Mouse (Mus musculus): Measurements from ENCODE around the gene Polr1a. TPM values are rescaled to one million over a fixed set of nuclear protein-coding genes. Genes with fewer than 3 reads are reported as not detected.

Gene Polr1a
- polyA plus RNA-seq, 1 experiment from 2014 or later = 30.4 TPM

DNA sequence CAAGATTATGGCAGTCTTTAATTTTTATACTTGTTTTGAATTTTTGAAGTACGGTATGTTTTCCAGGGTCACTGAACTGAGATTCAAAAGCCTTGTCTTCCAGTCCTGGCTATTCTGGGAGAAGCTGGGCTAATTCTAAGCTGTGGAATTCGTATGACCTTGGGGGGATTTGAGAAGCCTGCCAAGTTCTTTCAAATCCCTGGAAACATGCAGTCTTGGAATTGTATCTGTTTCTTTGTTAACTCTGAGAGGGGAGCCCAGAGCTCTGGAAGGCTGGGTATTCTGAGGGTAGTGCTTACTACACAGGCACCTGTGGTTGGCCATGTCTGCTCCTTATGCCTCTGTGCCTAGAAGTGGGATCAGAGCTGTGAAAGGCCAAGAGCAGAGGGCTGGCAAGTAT, 26.9 kb downstream of the Polr1a start:
- H3K9ac ChIP-seq (ENCODE audit: low read length) = no peak overlapping the region
- peaks cover 9% of the 10 kb centered on the region for H3K36me3 ChIP-seq (ENCODE audit: control insufficient read depth, insufficient read depth, low read length)
- no peak for ATAC-seq (ENCODE audit: insufficient read depth, low FRiP score)
- H3K27ac ChIP-seq (ENCODE audit: low read length) = peak overlapping the region; percentile 21; the same call in 1 of the 2 replicates
- H3K4me3 ChIP-seq (replicated peaks; ENCODE audit: low read length) = no peak overlapping the region
- H3K27me3 ChIP-seq (ENCODE audit: control insufficient read depth, insufficient read depth, low read length) = no peaks in the 10 kb centered on the region
- 64% methylated on average over 2 of the region's 2 CpGs for whole genome bisulfite sequencing
- no peaks in the 10 kb centered on the region for H3K9me3 ChIP-seq (replicated peaks; ENCODE audit: control insufficient read depth, low read length)
- H3K4me2 ChIP-seq (ENCODE audit: low read depth, low read length) = no peak overlapping the region
- H3K4me1 ChIP-seq (ENCODE audit: control insufficient read depth, insufficient read depth, low read length) = no peaks in the 10 kb centered on the region

DNA sequence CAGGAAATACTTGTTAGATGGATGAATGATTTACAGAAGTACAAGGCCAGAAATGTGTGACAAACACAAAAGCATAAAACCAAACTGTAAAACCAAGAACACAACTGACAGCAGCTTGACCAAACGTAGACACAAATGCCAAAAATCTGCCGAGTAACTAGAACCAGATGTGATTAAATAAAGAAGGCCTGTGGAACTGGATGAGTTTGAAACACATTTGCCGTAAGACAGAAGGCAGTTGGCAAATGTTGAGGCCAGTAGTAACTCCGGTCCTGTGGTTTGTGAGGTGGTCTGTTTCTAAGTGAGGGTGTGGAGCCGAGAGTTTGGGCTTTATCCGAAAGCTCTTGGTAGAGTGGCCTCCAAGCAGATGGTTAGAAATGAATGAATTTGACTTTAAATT, 32.1 kb downstream of the Polr1a start:
- H3K4me3 ChIP-seq (replicated peaks; ENCODE audit: low read length) = no peak overlapping the region
- no peaks in the 10 kb centered on the region for H3K4me1 ChIP-seq (ENCODE audit: control insufficient read depth, insufficient read depth, low read length)
- no peaks in the 10 kb centered on the region for H3K27me3 ChIP-seq (ENCODE audit: control insufficient read depth, insufficient read depth, low read length)
- H3K4me2 ChIP-seq (ENCODE audit: low read depth, low read length) = no peak overlapping the region
- no peak overlapping the region for H3K27ac ChIP-seq (ENCODE audit: low read length)
- 73% methylated on average over 6 of the region's 6 CpGs for WGBS
- H3K36me3 ChIP-seq (ENCODE audit: control insufficient read depth, insufficient read depth, low read length) = peaks cover 8% of the 10 kb centered on the region; the same call in 1 of the 2 replicates
- H3K9me3 ChIP-seq (replicated peaks; ENCODE audit: control insufficient read depth, low read length) = no peaks in the 10 kb centered on the region
- ATAC-seq (ENCODE audit: insufficient read depth, low FRiP score) = no peak
- H3K9ac ChIP-seq (ENCODE audit: low read length) = no peak overlapping the region

DNA sequence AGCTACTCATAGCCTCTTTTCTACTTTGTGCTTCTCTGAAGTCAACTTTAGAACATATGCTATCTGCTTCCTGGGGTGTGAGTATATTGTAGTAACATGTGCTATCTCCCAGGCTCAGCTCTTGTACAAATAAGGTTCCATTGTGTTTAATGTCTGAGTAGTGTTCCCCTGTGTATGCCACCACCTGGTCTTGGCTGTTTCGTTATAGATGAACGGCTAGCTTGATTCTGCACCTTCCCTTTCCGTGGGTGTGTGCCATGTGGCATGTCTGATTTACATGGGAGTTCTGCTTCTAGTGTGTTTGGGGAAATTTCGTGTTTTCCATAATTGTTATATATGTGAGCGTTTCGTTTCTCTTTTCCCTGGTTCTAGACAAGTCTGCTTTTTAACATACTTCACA, 36.2 kb downstream of the Polr1a start:
- Histone ChIP-seq H3K27me3 (ENCODE audit: control insufficient read depth, insufficient read depth, low read length) (no peaks in the 10 kb centered on the region), H3K4me2 (ENCODE audit: low read depth, low read length) (no peak overlapping the region), H3K4me3 (replicated peaks; ENCODE audit: low read length) (no peak overlapping the region), H3K36me3 (ENCODE audit: control insufficient read depth, insufficient read depth, low read length) (peaks cover 8% of the 10 kb centered on the region; the same call in 1 of the 2 replicates), H3K9me3 (replicated peaks; ENCODE audit: control insufficient read depth, low read length) (no peaks in the 10 kb centered on the region), H3K4me1 (ENCODE audit: control insufficient read depth, insufficient read depth, low read length) (no peaks in the 10 kb centered on the region), H3K9ac (ENCODE audit: low read length) (no peak overlapping the region), H3K27ac (ENCODE audit: low read length) (no peak overlapping the region)
- WGBS = 79% methylated on average over 6 of the region's 6 CpGs
- ATAC-seq (ENCODE audit: insufficient read depth, low FRiP score) = no peak

DNA sequence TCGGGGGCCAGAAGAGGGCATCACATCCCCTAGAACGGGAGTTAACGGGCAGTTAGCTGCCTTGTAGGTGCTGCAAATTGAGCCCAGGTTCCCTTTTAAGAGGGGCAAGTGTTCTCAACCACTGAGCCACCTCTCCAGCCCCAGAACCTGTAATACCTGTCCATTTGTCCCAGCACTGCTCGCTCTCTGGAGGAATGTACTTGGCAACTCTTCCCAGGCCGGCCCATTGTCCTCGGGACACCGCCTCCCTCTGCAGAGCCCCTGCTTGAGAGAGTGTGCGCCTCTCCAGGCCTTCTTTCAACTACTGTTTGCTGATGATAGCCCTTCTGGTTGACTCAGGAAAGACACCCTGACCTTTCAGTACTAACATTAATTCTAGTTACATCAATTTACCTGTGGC, 37.3 kb downstream of the Polr1a start:
- Histone ChIP-seq H3K4me1 (ENCODE audit: control insufficient read depth, insufficient read depth, low read length) (no peaks in the 10 kb centered on the region), H3K4me3 (replicated peaks; ENCODE audit: low read length) (no peak overlapping the region), H3K4me2 (ENCODE audit: low read depth, low read length) (no peak overlapping the region), H3K27ac (ENCODE audit: low read length) (no peak overlapping the region), H3K9ac (ENCODE audit: low read length) (no peak overlapping the region), H3K36me3 (ENCODE audit: control insufficient read depth, insufficient read depth, low read length) (peaks cover 8% of the 10 kb centered on the region; the same call in 1 of the 2 replicates), H3K27me3 (ENCODE audit: control insufficient read depth, insufficient read depth, low read length) (no peaks in the 10 kb centered on the region), H3K9me3 (replicated peaks; ENCODE audit: control insufficient read depth, low read length) (no peaks in the 10 kb centered on the region)
- peak; percentile 17; the same call in 1 of the 2 replicates for ATAC-seq (ENCODE audit: insufficient read depth, low FRiP score)
- WGBS = 73% methylated on average over 8 of the region's 8 CpGs

DNA sequence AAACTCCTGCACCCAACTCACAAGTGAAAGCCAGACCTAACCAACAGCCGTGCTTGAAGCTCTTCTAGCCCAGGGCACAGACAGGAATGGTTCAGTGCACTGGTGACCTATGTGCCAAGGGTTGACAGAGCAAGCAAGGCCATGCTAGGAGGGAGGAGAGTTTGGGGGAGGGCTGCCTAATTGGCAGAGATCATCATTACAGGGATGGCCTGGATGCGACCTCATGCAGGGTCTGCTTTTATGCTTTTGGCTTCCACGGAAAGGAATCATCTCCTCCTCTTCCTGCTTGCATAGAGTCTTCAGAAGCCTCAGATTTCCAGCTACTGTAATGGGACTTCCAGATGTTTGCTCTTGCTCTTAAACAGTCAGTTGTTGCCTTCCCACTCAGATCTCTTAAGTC, 40.9 kb downstream of the Polr1a start:
- H3K9ac ChIP-seq (ENCODE audit: low read length) = no peak overlapping the region
- H3K4me3 ChIP-seq (replicated peaks; ENCODE audit: low read length) = no peak overlapping the region
- no peaks in the 10 kb centered on the region for H3K27me3 ChIP-seq (ENCODE audit: control insufficient read depth, insufficient read depth, low read length)
- H3K4me2 ChIP-seq (ENCODE audit: low read depth, low read length) = no peak overlapping the region
- no peaks in the 10 kb centered on the region for H3K36me3 ChIP-seq (ENCODE audit: control insufficient read depth, insufficient read depth, low read length)
- no peak overlapping the region for H3K27ac ChIP-seq (ENCODE audit: low read length)
- 79% methylated on average over 3 of the region's 3 CpGs for WGBS
- no peak for ATAC-seq (ENCODE audit: insufficient read depth, low FRiP score)
- no peaks in the 10 kb centered on the region for H3K9me3 ChIP-seq (replicated peaks; ENCODE audit: control insufficient read depth, low read length)
- no peaks in the 10 kb centered on the region for H3K4me1 ChIP-seq (ENCODE audit: control insufficient read depth, insufficient read depth, low read length)

DNA sequence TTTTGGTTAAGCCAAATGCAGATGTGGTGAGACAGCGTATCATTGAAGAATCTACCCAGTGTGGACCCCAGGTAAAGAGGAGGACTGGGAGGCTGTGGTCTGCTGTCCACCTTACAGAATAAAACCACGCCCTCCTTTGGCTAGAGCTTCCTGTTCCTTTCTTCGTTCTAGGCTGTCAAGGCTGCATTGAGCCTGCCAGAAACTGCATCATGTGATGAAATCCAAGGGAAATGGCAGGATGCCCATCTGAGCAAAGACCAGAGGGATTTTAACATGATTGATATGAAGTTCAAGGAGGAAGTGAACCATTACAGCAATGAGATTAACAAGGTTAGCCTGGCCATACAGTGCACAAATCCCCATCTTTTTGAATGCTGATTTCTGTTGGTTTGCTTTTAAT, 41.7 kb downstream of the Polr1a start:
- H3K36me3 ChIP-seq (ENCODE audit: control insufficient read depth, insufficient read depth, low read length) = no peaks in the 10 kb centered on the region
- H3K27ac ChIP-seq (ENCODE audit: low read length) = no peak overlapping the region
- ATAC-seq (ENCODE audit: insufficient read depth, low FRiP score) = no peak

DNA sequence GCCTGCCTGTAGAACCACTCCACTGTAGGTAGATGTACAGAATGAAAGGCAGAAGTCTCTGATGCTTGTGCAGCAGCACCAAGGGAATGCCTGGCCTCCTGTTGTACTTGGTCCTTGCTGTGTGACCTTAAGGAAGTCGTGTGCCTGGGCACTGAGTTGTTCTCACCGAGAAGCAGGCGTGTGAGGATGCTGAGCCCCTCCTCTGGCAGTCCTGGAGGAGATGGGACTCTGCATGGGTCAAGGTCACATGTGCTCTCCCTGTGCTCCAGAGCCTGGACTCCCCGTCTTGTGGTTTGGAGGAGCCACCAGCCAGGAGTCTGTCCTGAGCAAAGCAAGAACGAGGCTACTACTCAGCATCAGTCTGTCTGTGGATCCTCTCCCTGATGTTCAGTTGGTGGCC, 42.3 kb downstream of the Polr1a start:
- ATAC-seq (ENCODE audit: insufficient read depth, low FRiP score) = no peak
- Histone ChIP-seq H3K27me3 (ENCODE audit: control insufficient read depth, insufficient read depth, low read length) (no peaks in the 10 kb centered on the region), H3K4me1 (ENCODE audit: control insufficient read depth, insufficient read depth, low read length) (no peaks in the 10 kb centered on the region), H3K36me3 (ENCODE audit: control insufficient read depth, insufficient read depth, low read length) (no peaks in the 10 kb centered on the region), H3K9ac (ENCODE audit: low read length) (no peak overlapping the region), H3K27ac (ENCODE audit: low read length) (no peak overlapping the region), H3K9me3 (replicated peaks; ENCODE audit: control insufficient read depth, low read length) (no peaks in the 10 kb centered on the region), H3K4me3 (replicated peaks; ENCODE audit: low read length) (no peak overlapping the region), H3K4me2 (ENCODE audit: low read depth, low read length) (no peak overlapping the region)
- 86% methylated on average over 5 of the region's 5 CpGs for whole genome bisulfite sequencing

More for the DNA sequence above, 41.7 kb downstream of the Polr1a start:
- WGBS = 67% methylated on average over 3 of the region's 3 CpGs
- H3K9ac ChIP-seq (ENCODE audit: low read length) = no peak overlapping the region
- no peaks in the 10 kb centered on the region for H3K27me3 ChIP-seq (ENCODE audit: control insufficient read depth, insufficient read depth, low read length)
- no peak overlapping the region for H3K4me2 ChIP-seq (ENCODE audit: low read depth, low read length)
- no peaks in the 10 kb centered on the region for H3K4me1 ChIP-seq (ENCODE audit: control insufficient read depth, insufficient read depth, low read length)
- H3K9me3 ChIP-seq (replicated peaks; ENCODE audit: control insufficient read depth, low read length) = no peaks in the 10 kb centered on the region
- no peak overlapping the region for H3K4me3 ChIP-seq (replicated peaks; ENCODE audit: low read length)

DNA sequence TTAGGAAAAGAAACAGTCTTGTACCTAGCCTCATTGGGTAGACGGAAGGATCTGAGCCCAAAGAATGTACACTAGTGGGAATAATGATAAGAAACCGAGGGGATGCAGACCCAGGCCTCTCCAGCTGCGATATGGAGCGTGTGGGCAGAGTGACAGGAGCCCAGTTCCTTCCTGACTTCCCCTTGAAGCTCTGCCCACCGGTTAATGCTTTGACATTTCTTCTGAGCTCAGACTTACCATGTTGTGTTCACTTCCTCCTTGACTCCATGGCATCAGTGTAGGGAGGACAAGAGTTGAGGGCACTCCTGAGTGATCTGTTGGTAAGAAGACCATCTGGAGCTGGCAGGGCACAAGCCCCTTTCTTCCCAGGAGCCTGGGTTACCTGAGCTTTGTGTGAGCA, 53.3 kb downstream of the Polr1a start:
- Histone ChIP-seq H3K36me3 (ENCODE audit: control insufficient read depth, insufficient read depth, low read length) (0 out of 2 replicates have a peak, but pooled peaks cover 6% of the 10 kb centered on the region), H3K27me3 (ENCODE audit: control insufficient read depth, insufficient read depth, low read length) (no peaks in the 10 kb centered on the region), H3K4me2 (ENCODE audit: low read depth, low read length) (no peak overlapping the region), H3K4me3 (replicated peaks; ENCODE audit: low read length) (no peak overlapping the region), H3K27ac (ENCODE audit: low read length) (no peak overlapping the region), H3K9ac (ENCODE audit: low read length) (no peak overlapping the region), H3K4me1 (ENCODE audit: control insufficient read depth, insufficient read depth, low read length) (no peaks in the 10 kb centered on the region), H3K9me3 (replicated peaks; ENCODE audit: control insufficient read depth, low read length) (no peaks in the 10 kb centered on the region)
- ATAC-seq (ENCODE audit: insufficient read depth, low FRiP score) = no peak
- WGBS = 88% methylated on average over 5 of the region's 5 CpGs

DNA sequence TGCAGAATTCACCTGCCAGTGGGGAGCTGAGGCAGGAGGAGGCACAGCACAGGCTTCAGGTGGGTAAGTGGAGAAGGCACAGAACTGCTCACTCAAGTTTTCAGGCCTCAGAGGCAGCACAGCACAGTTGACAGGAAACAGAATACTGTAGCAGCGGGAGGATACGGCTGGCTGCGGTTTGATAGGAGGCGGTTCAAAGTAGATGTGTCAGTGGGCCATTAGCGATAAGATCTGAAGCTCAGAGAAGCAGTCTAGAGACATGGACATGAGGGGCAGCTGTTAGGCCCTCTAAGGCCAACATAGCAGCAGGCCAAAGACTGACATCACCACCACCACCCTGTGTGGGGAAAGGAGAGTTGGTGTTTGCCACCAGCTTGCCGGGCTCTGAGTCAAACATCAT, 53.9 kb downstream of the Polr1a start:
- H3K9ac ChIP-seq (ENCODE audit: low read length) = no peak overlapping the region
- H3K36me3 ChIP-seq (ENCODE audit: control insufficient read depth, insufficient read depth, low read length) = peaks cover 9% of the 10 kb centered on the region; the same call in 1 of the 2 replicates
- no peak overlapping the region for H3K27ac ChIP-seq (ENCODE audit: low read length)
- H3K4me1 ChIP-seq (ENCODE audit: control insufficient read depth, insufficient read depth, low read length) = no peaks in the 10 kb centered on the region
- no peak overlapping the region for H3K4me3 ChIP-seq (replicated peaks; ENCODE audit: low read length)
- no peak for ATAC-seq (ENCODE audit: insufficient read depth, low FRiP score)
- no peak overlapping the region for H3K4me2 ChIP-seq (ENCODE audit: low read depth, low read length)
- no peaks in the 10 kb centered on the region for H3K27me3 ChIP-seq (ENCODE audit: control insufficient read depth, insufficient read depth, low read length)
- 88% methylated on average over 6 of the region's 6 CpGs for WGBS
- no peaks in the 10 kb centered on the region for H3K9me3 ChIP-seq (replicated peaks; ENCODE audit: control insufficient read depth, low read length)

DNA sequence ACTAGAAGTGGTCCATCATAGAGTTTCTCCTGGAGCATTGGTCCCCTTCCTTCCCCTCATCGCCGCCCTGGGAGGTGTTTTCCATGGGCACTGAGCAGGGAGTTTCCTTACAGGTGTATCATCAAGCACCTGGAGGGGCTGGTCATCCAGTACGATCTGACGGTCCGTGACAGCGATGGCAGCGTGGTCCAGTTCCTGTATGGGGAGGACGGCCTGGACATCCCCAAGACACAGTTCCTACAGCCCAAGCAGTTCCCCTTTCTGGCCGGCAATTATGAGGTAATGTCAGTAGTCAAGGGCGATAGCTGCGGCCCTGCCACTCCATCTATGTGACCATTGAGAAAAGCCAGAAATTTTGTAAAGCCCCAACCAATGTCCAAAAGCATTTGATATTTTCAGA, 54.7 kb downstream of the Polr1a start:
- H3K36me3 ChIP-seq (ENCODE audit: control insufficient read depth, insufficient read depth, low read length) = peaks cover 14% of the 10 kb centered on the region; the same call in 1 of the 2 replicates
- H3K4me2 ChIP-seq (ENCODE audit: low read depth, low read length) = no peak overlapping the region
- no peaks in the 10 kb centered on the region for H3K4me1 ChIP-seq (ENCODE audit: control insufficient read depth, insufficient read depth, low read length)
- H3K9me3 ChIP-seq (replicated peaks; ENCODE audit: control insufficient read depth, low read length) = no peaks in the 10 kb centered on the region
- no peak for ATAC-seq (ENCODE audit: insufficient read depth, low FRiP score)
- no peak overlapping the region for H3K27ac ChIP-seq (ENCODE audit: low read length)
- no peak overlapping the region for H3K4me3 ChIP-seq (replicated peaks; ENCODE audit: low read length)
- no peak overlapping the region for H3K9ac ChIP-seq (ENCODE audit: low read length)
- WGBS = 88% methylated on average over 11 of the region's 11 CpGs
- H3K27me3 ChIP-seq (ENCODE audit: control insufficient read depth, insufficient read depth, low read length) = no peaks in the 10 kb centered on the region

All from stomach, embryonic 16.5 days (tissue).